Mouse (Mus musculus) c-Kit-negative CD71-positive TER-119-positive erythroid progenitor cells, embryonic 14.5 days (primary cell): Measurements from ENCODE around the gene Pwwp2b.

Experiments used
- DNase-seq: peaks from one replicate; pipeline ENCODE4 v3.0.0-alpha.2; 2013; ENCODE audit warnings: low read depth, low spot score

Gene Pwwp2b

DNA sequence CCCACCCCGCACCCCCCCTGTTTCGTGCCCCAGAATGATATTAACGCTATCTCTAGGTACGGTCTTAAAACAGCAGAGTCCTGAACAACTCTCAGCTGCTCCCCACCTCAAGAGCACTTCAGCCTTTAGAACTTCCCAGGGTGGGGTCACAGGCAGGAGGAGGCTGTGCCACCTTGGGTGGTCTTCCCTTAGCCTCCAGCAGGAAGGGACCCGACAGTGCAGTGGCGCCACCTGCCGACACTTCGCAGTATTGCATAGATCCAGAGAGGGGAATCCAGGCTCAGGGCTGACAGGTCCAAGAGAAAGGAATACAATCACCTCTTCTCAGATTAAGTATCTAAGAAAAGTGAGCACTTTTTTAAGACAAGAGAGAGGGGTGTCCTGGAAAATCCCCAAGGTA, 51.1 kb downstream of the Pwwp2b start:
- no peak for DNase-seq

DNA sequence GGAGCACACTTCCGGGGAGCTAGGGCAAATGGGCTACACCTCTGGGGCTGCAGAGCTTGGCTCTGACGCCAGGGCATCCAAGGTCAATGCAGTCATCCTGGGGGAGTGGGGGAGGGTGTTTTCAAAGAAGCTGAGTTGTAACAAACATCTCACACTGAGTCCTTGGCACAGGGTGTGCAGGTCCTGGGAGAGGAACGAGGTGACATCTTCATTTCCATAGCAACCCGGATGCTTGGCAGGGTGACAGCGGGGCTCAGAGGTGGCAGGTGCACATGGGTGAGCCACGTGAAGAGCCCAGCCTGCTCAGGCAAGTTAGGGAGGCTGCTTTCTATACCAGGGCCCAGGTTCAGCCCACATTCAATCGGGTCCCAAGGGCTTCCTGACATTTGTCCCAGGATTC, 52.1 kb downstream of the Pwwp2b start:
- no peak for DNase-seq

- no peak for DNase-seq
These were observed 53.2 kb downstream of the Pwwp2b start for GRCm38 (mm10) chr7:139301505-139301904.

DNA sequence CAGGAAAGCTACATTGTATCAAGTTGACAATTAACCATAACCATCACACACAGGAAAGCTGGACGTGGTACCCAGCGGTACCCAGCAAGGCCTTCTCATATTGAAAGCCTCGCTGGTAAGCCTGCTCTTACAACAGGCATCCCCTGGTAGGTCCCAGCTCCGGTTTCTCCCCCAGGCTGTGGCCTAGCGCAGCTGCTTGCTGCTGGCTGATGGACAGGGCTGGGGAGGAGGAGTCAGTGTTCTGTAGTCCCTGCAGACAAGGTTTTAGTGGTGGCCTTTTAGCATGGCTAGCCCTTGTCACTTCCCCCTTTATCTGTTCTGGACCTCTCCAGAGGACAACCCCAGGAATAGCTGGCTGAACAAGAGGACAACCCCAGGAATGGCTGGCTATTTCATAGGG, 54.0 kb downstream of the Pwwp2b start:
- no peak for DNase-seq

DNA sequence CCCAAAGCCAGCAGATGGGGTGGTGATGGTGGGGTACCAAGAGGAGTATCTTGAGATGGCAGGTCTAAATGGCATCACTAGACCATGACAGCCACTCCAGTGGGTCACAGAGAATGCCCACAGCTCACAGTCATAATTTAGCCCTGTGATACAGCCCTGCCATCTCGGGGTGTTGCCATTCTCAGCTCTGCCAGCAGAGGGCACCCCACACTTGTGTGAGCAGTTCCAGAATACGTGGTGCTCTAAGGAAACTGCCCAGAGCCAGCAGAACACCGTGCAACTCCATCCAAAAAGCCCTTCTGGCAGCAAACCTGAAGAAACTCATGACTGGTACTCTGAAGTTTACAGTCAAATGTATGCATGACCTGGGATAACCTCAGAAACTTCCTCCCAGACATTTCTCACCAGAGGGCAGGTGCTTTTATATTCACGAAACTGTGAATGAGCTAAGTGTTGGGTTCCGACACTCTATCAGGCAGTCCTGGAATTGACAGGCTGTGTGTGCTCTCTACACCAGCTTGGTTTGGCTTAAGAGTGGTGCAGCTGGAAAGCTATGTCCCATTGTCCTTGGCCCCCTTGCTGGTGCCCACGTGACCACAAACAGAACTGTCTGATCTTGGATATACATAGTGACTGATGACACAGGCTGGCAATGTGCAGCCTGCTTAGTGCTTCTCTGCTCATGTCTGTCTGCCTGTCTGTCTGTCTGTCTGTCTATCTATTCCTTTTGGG, 55.2 kb downstream of the Pwwp2b start:
- DNase-seq: peak; percentile 28

GRCm38 (mm10) chr7:139304322-139304721, 56.0 kb downstream of the Pwwp2b start:
- DNase-seq: no peak

DNA sequence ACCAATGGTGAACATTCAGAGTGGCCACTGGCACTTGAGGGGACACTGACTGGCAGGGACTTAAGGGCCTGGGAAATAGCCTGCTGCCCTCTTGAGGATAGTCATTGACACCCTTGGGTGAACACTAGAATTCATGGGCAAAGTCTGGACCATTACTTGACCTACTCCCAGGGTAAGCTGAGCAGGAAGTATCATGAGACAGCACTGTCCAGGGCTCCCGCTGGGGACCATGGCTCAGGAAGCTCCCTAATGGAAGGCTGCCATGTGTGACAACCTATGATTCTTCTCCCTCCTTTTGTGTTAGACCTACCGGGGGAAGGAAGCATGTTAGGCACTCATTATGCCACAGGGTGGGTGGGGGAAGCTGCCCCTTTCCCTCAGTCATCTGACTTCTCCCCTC, 58.8 kb downstream of the Pwwp2b start:
- DNase-seq: no peak

GRCm38 (mm10) chr7:139308140-139308895, 60.0 kb downstream of the Pwwp2b start:
- no peak for DNase-seq

DNA sequence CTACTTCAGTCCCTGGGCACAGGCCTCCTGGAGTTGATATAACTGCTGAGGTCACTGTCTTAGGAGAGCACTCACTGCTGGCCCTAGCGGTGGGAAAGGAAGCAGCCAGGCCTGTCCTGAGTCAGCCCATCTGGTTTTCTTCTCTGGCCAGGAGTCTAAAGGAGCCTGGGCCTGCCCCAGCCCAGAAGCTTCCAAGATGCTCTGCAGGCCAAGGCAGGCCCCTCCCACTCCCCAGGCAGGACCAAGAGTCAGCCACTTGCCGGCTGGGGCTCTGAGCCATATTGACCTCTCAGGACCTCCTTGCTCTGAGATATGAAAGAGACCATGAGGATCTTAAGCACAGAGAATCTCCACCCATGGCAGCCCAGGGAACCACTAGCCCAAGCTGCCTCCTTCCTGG, 60.8 kb downstream of the Pwwp2b start:
- no peak for DNase-seq

DNA sequence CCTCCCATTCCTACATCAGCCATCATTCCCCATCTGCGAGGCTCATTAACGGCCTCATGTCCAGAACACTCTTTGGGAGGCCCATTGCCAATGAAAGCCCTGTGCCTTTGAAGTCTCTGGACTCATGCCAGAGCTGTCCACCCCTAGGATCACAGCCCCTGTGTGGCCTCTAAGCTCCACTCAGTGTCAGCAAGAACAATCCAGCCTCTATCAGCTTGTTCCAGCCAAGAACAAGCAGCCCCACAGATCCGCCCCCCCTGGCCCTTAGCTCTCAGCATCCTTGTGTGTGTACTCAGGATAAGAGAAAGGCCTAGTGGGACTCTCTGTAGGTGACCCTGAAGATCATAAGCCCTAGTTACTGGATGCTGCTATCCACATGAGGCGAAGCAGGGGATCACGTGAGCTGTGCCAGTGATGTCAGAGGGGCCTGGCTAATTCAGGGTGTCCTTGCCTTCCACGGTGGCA, 62.2 kb downstream of the Pwwp2b start:
- DNase-seq: no peak

DNA sequence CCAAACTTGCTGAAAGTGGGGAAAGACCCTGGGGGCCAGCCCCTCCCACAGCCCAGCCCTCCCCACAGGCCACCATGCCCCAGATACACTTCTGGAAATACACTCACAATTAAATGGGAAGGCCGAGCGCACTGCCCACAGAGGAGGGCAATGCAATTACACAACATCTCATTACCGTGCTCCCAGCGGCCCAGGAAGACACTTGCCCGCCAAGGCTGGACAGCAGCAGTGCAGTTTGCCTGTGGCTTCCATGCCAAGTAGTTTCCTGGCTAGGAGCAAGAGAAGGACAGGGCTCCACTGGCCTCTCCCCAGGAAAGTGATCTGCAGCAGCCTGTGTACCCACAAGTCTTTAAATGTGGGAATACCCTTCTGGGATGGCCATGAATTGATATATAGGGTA, 64.4 kb downstream of the Pwwp2b start:
- no peak for DNase-seq

- no peak for DNase-seq
These were observed 65.1 kb downstream of the Pwwp2b start for GRCm38 (mm10) chr7:139313413-139313812.

- no peak for DNase-seq
These were observed 66.4 kb downstream of the Pwwp2b start for GRCm38 (mm10) chr7:139314716-139315115.

GRCm38 (mm10) chr7:139319006-139319411, 70.7 kb downstream of the Pwwp2b start:
- DNase-seq: no peak
